Mouse (Mus musculus): ENCODE measurements around the gene Pltp.
"Not testable (repeated sequence)": the region's sequence is repeated elsewhere in the genome, so short reads cannot be mapped to it uniquely, and the experiment has no call there.

Pltp gene

GRCm38 (mm10) chr2:164878509-164879227, 21.2 kb upstream of the Pltp start:
- DNase-seq, result peak; percentile 91

- DNase-seq, result not testable (repeated sequence)
Measured at GRCm38 (mm10) chr2:164877376-164878215, 20.1 kb upstream of the Pltp start.

- not testable (repeated sequence) for DNase-seq
Measured at GRCm38 (mm10) chr2:164875648-164876047, 18.1 kb upstream of the Pltp start.

- DNase-seq, result peak; percentile 61
Measured at GRCm38 (mm10) chr2:164874239-164874769, 16.8 kb upstream of the Pltp start.

- DNase-seq, result no peak
Measured at GRCm38 (mm10) chr2:164873621-164874020, 16.1 kb upstream of the Pltp start.

GRCm38 (mm10) chr2:164871602-164872303, 14.2 kb upstream of the Pltp start:
- DNase-seq, result no peak

- DNase-seq, result no peak
Measured at GRCm38 (mm10) chr2:164868491-164868890, 11.0 kb upstream of the Pltp start.

- no peak for DNase-seq
Measured at GRCm38 (mm10) chr2:164867566-164867965, 10.1 kb upstream of the Pltp start.

- DNase-seq, result peak; percentile 60
Measured at GRCm38 (mm10) chr2:164866741-164867551, 9.4 kb upstream of the Pltp start.

GRCm38 (mm10) chr2:164864593-164864992, 7.1 kb upstream of the Pltp start:
- no peak for DNase-seq

GRCm38 (mm10) chr2:164863411-164863810, 5.9 kb upstream of the Pltp start:
- DNase-seq, result not testable (repeated sequence)

GRCm38 (mm10) chr2:164862179-164862861, 4.8 kb upstream of the Pltp start:
- DNase-seq, result no peak

GRCm38 (mm10) chr2:164861094-164861493, 3.6 kb upstream of the Pltp start:
- no peak for DNase-seq

- DNase-seq, result peak; percentile 70
Measured at GRCm38 (mm10) chr2:164859640-164860432, 2.3 kb upstream of the Pltp start.

- DNase-seq, result no peak
Measured at GRCm38 (mm10) chr2:164859155-164859554, 1.6 kb upstream of the Pltp start.

- no peak for DNase-seq
Measured at GRCm38 (mm10) chr2:164857842-164858553, 487 bp upstream of the Pltp start.

- no peak for DNase-seq
Measured at GRCm38 (mm10) chr2:164856309-164857100, 1.0 kb downstream of the Pltp start.

GRCm38 (mm10) chr2:164855572-164855971, 1.9 kb downstream of the Pltp start:
- DNase-seq, result not testable (repeated sequence)

- DNase-seq, result no peak
Measured at GRCm38 (mm10) chr2:164850061-164850460, 7.5 kb downstream of the Pltp start.
